Mouse (Mus musculus) midbrain, embryonic 16.5 days (tissue): ENCODE data around the gene Tnik. TPM values are rescaled to one million over a fixed set of nuclear protein-coding genes. Genes with fewer than 3 reads are reported as not detected.

ENCODE experiments used
- ATAC-seq: fragments of 200-750 bp; cut with Nextera tagmentation; 2 replicates; pipeline ENCODE4 v1.8.0; 2017; ENCODE audit warnings: moderate TSS enrichment
- H3K27ac ChIP-seq: fragments of 300-500 bp; sonication (generic); 2 replicates; pipeline ENCODE4 v1.5.1; 2014; ENCODE audit warnings: mild to moderate bottlenecking, low read length, mixed read lengths
- H3K27me3 ChIP-seq: fragments of 300-500 bp; sonication (generic); 2 replicates; pipeline ENCODE4 v1.6.1; 2014; ENCODE audit warnings: low read depth, low read length, mixed read lengths; ENCODE audit not compliant: control insufficient read depth, insufficient read depth
- H3K36me3 ChIP-seq: fragments of 300-500 bp; sonication (generic); 2 replicates; pipeline ENCODE4 v1.6.1; 2014; ENCODE audit warnings: mild to moderate bottlenecking, low read length, moderate library complexity, mixed read lengths; ENCODE audit not compliant: control insufficient read depth, insufficient read depth
- H3K4me1 ChIP-seq: fragments of 300-500 bp; sonication (generic); 2 replicates; pipeline ENCODE4 v1.6.1; 2014; ENCODE audit warnings: mild to moderate bottlenecking, low read length, mixed read lengths; ENCODE audit not compliant: control insufficient read depth, insufficient read depth
- H3K4me2 ChIP-seq: fragments of 300-500 bp; sonication (generic); 2 replicates; pipeline ENCODE4 v1.6.1; 2014; ENCODE audit warnings: mild to moderate bottlenecking, low read length, mixed read lengths
- H3K4me3 ChIP-seq: fragments of 300-500 bp; sonication (generic); 2 replicates; pipeline ENCODE4 v1.5.1; 2014; ENCODE audit warnings: low read depth, mild to moderate bottlenecking, low read length, moderate library complexity, mixed read lengths
- H3K9ac ChIP-seq: fragments of 300-500 bp; sonication (generic); 2 replicates; pipeline ENCODE4 v1.6.1; 2014; ENCODE audit warnings: low read depth, low read length, mixed read lengths
- H3K9me3 ChIP-seq: fragments of 300-500 bp; sonication (generic); replicated peaks from 2 replicates; pipeline ENCODE4 v1.6.1; 2014; ENCODE audit warnings: mild to moderate bottlenecking, low read length, mixed read lengths; ENCODE audit not compliant: control insufficient read depth, poor library complexity, severe bottlenecking
- WGBS: fragments of 180-500 bp; shearing (Covaris S2); extraction: QIAGEN DNeasy Blood & Tissue Kit; methylation state at CpG from one replicate; pipeline ENCODE4 v1.1.7; 2014; 5-methylcytosine and 5-hydroxymethylcytosine counted together
- polyA plus RNA-seq: library from polyadenylated mRNA; unstranded; fragments of >200 nt; fragmentation: Nextera tagmentation; extraction: Ambion mirVana; gene quantifications from 2 replicates; pipeline ENCODE4 v1.2.1, GENCODE M21; 2015

Tnik gene
- polyA plus RNA-seq, 1 experiment from 2014 or later = 68.2 TPM

DNA sequence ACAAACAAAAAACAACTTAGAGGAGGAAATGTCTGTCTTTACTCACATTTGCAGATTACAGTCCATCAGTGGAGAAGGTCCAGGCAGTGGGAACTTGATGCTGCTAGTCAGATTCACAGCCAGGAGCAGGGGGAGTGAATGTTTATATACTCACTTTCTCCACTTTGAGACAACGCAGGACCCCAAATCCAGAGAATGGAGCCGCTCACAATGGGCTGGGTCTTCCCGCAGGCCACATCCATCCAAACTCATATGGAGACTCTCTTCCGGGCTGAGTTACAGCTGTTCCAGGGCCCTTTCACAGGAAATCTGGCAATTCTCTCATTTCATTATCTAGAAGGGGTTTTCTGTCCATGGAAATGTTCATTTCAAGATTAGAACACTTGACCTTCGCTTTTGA lies 277.1 kb downstream of the Tnik start:
- Histone ChIP-seq H3K9ac (no peak overlapping the region), H3K27me3 (no peaks in the 10 kb centered on the region), H3K4me1 (peaks cover 6% of the 10 kb centered on the region), H3K36me3 (0 out of 2 replicates have a peak, but pooled peaks cover 8% of the 10 kb centered on the region), H3K9me3 (no peaks in the 10 kb centered on the region), H3K27ac (no peak overlapping the region), H3K4me2 (no peak overlapping the region), H3K4me3 (no peak overlapping the region)
- WGBS = 88% methylated on average over 5 of the region's 5 CpGs
- ATAC-seq = no peak

DNA sequence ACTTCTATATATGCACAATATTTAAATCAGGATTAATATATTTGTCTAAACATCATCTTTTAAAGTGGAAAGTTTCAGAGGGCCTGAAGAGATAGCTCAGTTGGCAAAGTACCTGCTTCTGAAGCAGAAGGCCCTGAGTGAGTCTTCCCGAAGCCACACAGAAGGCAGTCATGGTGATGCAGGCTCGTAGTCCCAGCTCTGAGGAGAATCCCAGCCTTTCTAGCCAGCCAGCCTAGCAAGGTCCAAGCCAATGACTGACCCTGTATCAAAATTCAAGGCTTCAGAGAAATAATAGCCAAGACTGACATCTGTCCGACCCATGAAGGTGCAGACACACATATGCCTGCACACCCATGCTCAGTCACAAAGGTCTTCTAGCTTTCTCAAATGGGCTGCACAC lies 279.9 kb downstream of the Tnik start:
- Histone ChIP-seq H3K4me2 (no peak overlapping the region), H3K27ac (no peak overlapping the region), H3K9me3 (no peaks in the 10 kb centered on the region), H3K36me3 (peaks cover 10% of the 10 kb centered on the region; the same call in 1 of the 2 replicates), H3K4me3 (no peak overlapping the region), H3K27me3 (no peaks in the 10 kb centered on the region), H3K4me1 (peaks cover 6% of the 10 kb centered on the region), H3K9ac (no peak overlapping the region)
- WGBS = 90% methylated on average over 3 of the region's 3 CpGs
- ATAC-seq = no peak

DNA sequence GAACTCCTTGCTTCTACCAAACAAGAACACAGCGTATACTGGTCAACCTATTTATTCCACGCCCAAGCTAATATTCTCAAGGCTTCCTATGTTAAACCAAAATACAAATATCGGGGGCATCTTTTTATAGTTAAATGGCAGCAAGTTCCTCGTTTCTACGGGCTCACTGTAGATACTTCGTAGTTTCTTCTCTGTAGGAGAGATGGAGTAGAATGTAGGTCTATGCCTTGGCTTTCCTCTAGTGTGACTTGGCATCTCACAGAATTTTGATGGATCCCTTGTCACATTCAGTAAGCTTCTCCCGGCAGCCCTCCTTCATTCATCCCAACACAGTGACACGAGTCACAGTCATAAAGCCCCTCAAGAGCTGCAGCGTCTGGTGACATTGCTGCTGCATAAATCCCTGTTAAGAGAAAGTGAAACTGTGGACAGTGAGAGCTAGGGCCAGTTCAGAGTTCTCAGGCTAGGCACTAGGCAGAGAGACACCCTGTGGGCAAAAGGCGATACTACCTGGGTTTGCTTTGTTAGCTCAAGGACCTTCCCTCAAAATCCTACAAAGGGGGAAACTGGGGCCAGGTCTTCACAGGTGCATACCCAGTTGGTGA lies 280.5 kb downstream of the Tnik start:
- Histone ChIP-seq H3K9me3 (no peaks in the 10 kb centered on the region), H3K4me2 (no peak overlapping the region), H3K9ac (no peak overlapping the region), H3K27me3 (no peaks in the 10 kb centered on the region), H3K27ac (0 out of 2 replicates have a peak overlapping the region, but pooled peaks have one; percentile 15), H3K4me1 (peaks cover 11% of the 10 kb centered on the region), H3K4me3 (no peak overlapping the region), H3K36me3 (peaks cover 10% of the 10 kb centered on the region; the same call in 1 of the 2 replicates)
- ATAC-seq = peak; percentile 40; the same call in 1 of the 2 replicates
- WGBS = 75% methylated on average over 10 of the region's 10 CpGs

DNA sequence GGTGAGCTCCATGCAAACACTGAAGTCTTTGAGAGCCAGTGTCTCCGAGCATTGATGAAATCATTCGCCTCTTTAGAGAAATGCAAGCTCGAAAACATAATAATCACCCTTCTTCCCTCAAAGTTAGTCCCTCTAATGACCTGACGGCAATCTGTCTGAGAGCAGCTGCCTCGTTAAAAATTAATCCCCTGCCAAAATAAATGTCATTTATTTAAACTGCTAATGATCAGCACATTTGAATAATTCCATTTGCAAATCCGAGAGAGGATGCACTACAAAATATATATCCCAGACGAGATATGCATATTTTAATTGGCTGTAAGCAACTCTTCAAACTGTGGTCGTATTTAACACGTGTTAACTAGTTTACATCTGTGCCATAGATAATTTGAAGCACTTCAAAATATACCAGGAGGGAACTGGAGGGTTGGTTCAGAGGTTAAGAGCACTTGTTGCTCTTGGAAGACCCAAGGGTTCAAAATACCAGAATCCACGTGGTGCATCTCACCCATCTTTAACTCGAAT lies 281.4 kb downstream of the Tnik start:
- Histone ChIP-seq H3K9ac (no peak overlapping the region), H3K4me3 (no peak overlapping the region), H3K36me3 (peaks cover 10% of the 10 kb centered on the region; the same call in 1 of the 2 replicates), H3K4me2 (no peak overlapping the region), H3K27me3 (no peaks in the 10 kb centered on the region), H3K27ac (0 out of 2 replicates have a peak overlapping the region, but pooled peaks have one; percentile 28), H3K9me3 (no peaks in the 10 kb centered on the region), H3K4me1 (peaks cover 11% of the 10 kb centered on the region)
- 43% methylated on average over 11 of the region's 11 CpGs for WGBS
- no peak for ATAC-seq

DNA sequence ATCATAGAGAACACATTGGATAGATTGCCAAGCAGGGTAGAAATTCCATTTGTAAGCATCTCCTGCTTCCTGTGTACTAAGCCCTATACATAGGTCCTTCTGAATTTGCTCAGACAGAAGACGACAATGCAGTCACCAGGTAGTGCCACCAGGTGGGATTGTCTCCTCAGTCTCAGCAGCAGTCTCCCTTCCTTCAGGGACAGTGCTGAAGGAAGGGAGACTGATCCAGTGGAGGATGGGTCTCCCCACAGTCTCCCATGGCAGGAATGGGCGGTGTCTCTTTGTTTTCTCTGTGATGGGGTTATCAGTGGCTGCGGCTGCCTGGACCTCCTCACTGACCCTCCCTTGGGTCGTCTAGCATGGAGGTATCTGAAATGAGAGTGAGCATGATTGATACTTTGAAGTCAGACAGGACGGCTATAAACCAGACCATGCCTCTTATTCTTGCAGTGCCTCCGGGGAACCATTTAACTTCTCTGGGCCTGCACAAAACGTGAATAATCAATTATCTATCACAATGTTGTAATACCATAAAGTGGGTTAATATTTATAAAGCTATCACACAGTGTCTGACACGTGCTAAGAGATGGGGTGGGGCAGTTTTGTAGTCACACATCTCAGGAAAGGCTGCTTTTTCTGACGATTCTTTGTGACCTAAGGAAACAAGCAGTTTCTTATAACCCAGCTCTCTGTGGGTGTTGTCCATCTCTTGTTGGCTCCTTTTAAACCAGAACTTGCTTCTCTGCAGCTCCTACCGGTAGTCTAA lies 285.1 kb downstream of the Tnik start:
- H3K36me3 ChIP-seq = peaks cover 5% of the 10 kb centered on the region; the same call in 1 of the 2 replicates
- 57% methylated on average over 10 of the region's 10 CpGs for WGBS
- no peak for ATAC-seq
- no peak overlapping the region for H3K4me3 ChIP-seq
- H3K27ac ChIP-seq = no peak overlapping the region
- peaks cover 16% of the 10 kb centered on the region for H3K4me1 ChIP-seq
- H3K9me3 ChIP-seq = no peaks in the 10 kb centered on the region
- H3K4me2 ChIP-seq = no peak overlapping the region
- H3K27me3 ChIP-seq = no peaks in the 10 kb centered on the region
- no peak overlapping the region for H3K9ac ChIP-seq

DNA sequence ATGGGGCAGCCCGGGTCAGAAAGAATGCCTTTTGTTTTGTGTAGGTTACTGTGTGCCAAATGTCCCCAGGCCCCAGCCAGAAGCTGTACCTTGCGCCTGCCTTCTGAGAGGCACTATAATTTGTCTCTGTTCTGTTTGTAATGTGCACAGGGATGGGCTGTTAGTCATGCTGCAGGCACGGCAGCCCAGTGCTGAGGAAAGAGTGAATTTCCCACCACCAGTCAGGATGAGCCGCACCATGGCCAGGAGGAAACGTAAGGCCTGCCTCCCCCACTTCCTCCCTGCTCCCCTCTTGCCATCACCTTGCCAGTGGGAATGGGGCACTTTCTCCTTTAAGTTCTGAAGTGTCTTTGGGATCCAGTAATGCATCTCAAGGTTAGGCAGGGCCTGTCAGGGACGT lies 286.4 kb downstream of the Tnik start:
- peaks cover 10% of the 10 kb centered on the region; the same call in 1 of the 2 replicates for H3K4me1 ChIP-seq
- no peak overlapping the region for H3K4me2 ChIP-seq
- peaks cover 2% of the 10 kb centered on the region; the same call in 1 of the 2 replicates for H3K36me3 ChIP-seq
- H3K27ac ChIP-seq = no peak overlapping the region
- WGBS = 59% methylated on average over 6 of the region's 6 CpGs
- no peak overlapping the region for H3K9ac ChIP-seq
- H3K9me3 ChIP-seq = no peaks in the 10 kb centered on the region
- H3K27me3 ChIP-seq = no peaks in the 10 kb centered on the region
- ATAC-seq = no peak
- H3K4me3 ChIP-seq = no peak overlapping the region

DNA sequence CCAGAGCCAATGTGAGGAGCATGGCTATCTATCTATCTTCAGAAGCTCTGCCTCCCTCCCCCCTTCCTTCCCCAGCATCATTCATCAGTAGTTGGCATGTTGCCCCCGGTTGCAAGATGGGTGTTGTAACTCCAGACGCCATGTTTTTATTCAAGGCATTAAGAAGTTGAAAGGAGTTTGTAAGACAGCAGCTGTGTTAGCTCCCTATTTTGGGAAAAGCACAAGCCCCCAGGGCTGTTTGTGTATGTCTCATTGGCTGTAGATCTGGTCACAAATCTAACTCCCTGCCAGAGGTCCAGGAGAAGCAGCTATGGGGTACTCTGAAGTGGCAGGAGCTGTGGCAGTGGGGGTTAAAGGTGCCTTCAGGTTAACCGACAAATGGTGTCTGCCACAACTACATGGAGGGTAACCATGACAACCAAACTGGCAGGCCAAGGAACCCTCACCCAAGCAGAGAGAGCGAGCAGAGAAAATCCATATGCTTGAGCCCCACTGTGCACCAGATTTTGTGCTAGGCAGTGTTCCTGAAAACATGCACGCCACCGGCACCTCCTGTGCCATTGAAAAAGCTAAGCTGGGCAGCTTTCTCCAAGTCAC lies 287.6 kb downstream of the Tnik start:
- H3K36me3 ChIP-seq = peaks cover 5% of the 10 kb centered on the region; the same call in 1 of the 2 replicates
- no peaks in the 10 kb centered on the region for H3K27me3 ChIP-seq
- H3K9ac ChIP-seq = no peak overlapping the region
- no peak overlapping the region for H3K4me3 ChIP-seq
- 29% methylated on average over 6 of the region's 6 CpGs for WGBS
- ATAC-seq = peak; percentile 52; the same call in 1 of the 2 replicates
- H3K4me1 ChIP-seq = peaks cover 10% of the 10 kb centered on the region; the same call in 1 of the 2 replicates
- no peak overlapping the region for H3K4me2 ChIP-seq
- H3K9me3 ChIP-seq = no peaks in the 10 kb centered on the region
- 0 out of 2 replicates have a peak overlapping the region, but pooled peaks have one; percentile 2 for H3K27ac ChIP-seq

DNA sequence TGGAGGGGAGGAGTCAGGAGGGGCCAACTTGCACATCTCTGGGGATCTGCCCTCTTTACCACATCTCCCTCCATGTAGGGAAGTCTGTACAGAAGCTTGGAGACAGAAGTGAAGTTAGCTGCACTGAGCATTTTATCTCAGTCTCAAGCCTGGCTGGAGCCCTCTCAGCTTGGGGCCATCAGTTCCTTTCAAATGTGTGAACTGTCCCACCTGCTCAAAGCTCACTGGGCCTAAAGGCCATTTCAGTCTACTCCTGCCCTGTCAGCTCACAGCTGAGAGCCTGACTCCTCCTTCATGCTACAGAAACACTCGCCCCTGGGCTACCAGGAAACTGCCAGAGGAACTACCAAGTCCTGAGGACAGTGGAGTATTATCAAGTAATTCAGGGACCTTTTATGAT lies 288.7 kb downstream of the Tnik start:
- Histone ChIP-seq H3K4me3 (no peak overlapping the region), H3K4me1 (peaks cover 10% of the 10 kb centered on the region; the same call in 1 of the 2 replicates), H3K4me2 (no peak overlapping the region), H3K27me3 (no peaks in the 10 kb centered on the region), H3K9me3 (no peaks in the 10 kb centered on the region), H3K27ac (no peak overlapping the region), H3K9ac (no peak overlapping the region), H3K36me3 (peaks cover 3% of the 10 kb centered on the region; the same call in 1 of the 2 replicates)
- no peak for ATAC-seq
- 73% methylated on average over 1 of the region's 1 CpGs for WGBS
